Mouse (Mus musculus) layer of hippocampus, adult 11-12 months (tissue): Measurements from ENCODE around the gene Atp5g1.
A peak's percentile ranks its signal among the peaks of the same experiment; 100 is the strongest.

Source experiments
- DNase-seq: peaks from one replicate; pipeline ENCODE4 v3.0.0; 2022; ENCODE audit warnings: low spot score

Gene Atp5g1

DNA sequence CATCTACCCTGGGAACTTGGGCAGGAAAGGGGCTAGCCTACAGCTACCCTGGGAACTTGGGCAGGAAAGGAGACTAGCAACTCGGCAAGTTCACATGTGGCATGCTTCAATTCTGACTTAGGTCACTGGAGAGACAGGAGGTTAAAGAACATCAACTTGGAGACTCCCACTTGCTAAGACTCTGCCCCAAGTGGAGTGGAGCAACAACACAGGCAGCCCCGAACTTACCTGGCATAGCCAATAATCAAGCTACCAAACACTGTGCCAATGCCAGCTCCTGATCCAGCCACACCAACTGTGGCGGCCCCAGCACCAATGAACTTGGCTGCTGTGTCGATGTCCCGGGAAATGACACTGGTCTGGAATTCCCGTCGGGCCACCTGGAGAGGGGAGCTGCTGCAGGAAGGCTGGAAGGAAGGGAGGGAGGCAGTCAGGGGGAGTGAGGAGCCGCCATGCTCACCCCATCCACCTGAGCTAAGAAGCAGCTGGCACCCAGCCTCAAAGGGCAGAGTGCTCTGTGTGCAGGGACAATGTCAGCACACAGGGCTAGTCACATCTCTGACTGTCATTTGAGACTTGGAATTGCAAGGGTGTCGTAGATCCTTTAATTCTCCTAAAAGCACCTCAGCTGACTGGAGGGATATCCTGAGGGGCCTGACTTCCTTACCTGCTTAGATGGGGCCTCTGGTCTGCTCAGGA is 2.0 kb downstream of the Atp5g1 start:
- DNase-seq, result no peak

DNA sequence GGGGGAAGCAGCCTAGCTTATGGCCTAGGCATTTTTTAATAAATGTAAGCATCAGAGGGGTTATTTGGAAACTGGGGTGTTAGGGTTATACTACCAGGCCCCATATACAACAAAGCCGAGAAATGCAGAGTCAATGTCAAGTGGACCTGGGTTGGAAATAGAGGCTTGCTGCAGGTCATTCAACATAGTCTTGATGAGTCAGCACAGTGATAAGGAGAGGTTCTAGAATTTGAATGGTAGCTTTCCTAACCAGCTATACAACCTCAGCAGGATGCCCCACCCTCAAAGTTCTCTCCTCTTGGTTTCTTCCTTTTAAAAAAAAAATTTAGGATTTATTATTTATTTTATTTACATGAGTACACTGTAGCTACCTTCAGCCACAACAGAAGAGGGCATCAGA is 4.5 kb downstream of the Atp5g1 start:
- no peak for DNase-seq

DNA sequence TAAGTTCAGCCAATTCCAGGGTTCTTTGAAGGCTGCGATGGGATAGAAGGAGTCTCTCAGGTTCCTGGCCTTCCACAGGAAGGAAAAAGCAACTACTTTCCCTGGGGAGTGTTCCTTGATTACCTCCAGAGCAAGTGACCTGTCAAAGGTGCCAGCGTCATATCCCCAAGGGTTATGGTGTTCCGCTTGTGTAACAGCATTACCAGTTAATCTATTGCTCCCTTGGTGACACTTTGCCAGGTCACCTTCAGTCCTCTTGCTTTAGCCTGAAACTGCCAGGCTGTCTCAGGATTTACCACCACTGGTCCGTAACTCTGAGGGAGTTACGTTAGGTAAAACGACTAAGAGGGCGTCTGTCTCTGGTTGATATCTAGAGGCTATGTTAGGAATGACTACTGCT is 5.1 kb downstream of the Atp5g1 start:
- DNase-seq, result no peak

DNA sequence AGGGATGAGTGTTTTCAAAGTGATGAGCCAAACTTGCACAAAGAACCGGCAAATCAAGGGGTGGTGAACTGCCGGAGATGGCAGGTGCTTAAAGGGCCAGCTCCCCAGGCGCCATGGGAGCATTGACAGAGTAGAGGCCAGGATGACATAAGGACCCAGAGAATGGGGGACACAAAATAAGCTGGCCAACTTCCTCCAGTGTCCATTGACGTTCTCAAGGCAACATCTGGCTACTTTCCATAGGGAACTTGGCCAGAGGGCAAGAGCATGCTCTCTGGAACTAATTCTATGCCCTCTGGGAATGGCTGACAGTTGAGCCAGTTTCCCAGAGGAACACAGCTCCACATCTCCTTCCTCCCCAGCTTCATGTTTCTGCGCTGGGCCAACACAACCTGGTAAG is 7.2 kb downstream of the Atp5g1 start:
- DNase-seq, result no peak

DNA sequence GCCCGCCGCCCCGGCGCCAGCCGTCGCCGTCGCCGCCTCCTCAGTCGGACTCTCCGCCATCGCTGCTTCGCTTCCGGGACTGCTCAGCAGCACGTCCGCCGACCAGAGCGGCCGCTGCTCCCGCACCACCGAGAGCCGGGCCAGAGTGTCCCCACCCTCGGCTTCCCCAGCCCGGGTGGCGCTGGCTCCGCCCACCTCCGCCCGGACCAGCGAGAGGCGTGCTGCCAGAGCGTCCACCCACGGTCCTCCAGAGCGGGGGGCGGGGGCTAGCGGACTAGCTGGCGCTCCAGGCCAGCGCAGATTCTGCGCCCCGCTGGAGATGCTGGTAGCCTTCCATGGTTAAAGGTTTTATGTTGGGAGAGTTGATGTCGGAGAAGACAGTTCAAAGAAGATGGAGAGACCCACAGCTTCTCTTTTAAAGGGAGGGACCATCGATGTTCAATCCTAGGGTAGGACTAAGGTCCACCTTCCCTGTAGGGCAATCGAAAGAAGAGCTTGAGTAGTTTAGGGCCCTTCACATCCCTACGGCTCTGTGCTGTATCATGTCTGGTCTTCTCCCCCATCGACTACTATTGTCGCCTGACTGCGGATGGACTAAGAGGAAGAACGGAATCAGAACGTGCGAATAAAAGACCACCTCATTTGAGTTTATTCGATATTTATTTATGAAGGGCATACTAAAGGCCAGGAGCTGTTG is 10.1 kb downstream of the Atp5g1 start, which contains the start of gene Ube2z:
TSS of gene Ube2z (minus strand) at position 174 of the 697 bp plus-strand sequence.
- peak; percentile 97 for DNase-seq

DNA sequence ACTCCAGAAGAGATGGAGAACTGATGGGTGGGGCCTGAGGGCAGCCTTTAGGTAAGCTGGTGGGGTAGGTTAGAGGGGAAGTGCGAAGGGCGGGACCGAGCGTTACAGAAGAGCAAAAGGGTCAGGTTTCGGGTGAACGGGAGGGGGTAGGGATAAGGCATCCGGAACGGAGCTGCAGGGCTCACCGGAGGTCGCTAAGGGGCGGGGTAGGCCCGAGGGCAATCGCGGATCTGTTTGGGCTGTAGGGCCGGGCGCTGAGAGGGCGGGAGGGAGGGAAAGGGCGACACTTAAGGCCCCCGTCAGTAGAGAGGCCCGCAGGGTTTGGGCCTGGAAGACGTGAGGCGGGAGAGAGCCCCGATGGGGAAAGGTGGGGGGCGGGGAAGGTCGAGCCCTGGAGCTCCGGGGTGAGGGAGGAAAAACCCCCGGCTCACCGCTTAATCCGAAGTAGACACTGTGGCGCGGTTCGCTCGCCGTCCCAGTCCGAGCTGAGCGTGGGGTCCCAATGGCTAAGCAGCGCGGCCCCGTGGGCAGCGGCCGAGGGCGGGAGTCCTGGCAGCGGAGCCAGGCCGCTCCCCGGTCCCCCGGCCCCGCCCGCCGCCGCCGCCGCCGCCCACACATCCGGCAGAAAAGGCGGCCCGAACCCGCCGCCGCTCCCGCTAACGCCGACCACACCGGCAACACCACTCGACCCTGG is 10.8 kb downstream of the Atp5g1 start:
- DNase-seq, result no peak

DNA sequence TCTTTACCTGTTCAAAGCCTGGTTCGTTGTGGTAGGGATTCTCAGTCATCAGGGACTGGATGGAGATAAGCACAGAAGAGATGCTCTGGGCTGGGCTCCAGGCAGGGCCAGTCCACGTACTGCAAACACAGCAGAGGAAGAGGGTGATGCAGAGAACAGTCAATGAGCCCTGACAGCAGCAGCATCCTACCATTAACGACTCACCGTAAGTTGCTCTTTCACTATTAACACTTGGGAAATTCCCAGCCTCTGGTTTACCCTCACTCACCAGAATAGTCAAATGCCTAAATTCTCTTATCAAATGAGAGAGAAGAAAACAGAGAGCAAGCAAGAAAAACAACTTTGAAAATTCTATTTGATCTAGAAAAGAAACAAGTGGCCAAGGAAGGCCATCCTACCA is 17.2 kb downstream of the Atp5g1 start:
- DNase-seq, result no peak

DNA sequence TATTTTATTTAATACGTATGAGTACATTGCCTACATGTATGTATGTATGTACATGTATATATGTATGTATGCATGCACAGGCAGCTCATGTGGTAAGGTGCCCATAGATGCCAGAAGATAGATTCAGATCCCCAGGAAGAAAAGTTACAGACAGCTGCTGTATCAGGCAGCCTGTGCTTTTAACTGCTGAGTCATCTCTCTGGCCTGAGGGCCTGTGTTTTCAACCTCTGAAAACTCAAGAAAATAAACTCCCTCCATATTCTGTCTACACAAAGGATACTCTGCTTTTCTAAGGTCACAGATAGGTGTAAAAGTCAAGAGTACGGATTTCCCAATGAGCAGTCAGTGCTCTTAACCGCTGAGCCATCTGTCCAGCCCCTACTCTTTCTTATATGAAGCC is 24.6 kb downstream of the Atp5g1 start:
- no peak for DNase-seq

DNA sequence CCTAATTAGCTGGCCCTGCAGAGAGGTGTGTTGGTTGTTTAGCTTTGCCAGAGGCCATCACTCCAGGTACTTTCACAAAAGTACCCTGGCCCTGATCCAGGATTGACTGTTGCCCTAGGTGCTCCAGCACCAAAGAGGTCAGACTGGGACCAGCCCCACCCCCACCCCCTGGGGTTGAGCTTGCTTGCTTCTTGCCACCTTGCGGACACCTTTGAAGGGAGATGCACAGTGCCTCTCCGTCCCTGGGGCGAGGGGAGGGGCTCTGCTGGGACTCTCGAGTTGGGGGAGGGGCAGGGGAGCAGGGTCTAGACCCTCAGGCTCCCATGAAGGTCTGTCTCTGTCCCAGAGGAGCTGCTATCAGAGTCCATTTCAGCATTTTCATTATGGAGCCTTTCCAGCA is 25.5 kb downstream of the Atp5g1 start:
- DNase-seq, result no peak

DNA sequence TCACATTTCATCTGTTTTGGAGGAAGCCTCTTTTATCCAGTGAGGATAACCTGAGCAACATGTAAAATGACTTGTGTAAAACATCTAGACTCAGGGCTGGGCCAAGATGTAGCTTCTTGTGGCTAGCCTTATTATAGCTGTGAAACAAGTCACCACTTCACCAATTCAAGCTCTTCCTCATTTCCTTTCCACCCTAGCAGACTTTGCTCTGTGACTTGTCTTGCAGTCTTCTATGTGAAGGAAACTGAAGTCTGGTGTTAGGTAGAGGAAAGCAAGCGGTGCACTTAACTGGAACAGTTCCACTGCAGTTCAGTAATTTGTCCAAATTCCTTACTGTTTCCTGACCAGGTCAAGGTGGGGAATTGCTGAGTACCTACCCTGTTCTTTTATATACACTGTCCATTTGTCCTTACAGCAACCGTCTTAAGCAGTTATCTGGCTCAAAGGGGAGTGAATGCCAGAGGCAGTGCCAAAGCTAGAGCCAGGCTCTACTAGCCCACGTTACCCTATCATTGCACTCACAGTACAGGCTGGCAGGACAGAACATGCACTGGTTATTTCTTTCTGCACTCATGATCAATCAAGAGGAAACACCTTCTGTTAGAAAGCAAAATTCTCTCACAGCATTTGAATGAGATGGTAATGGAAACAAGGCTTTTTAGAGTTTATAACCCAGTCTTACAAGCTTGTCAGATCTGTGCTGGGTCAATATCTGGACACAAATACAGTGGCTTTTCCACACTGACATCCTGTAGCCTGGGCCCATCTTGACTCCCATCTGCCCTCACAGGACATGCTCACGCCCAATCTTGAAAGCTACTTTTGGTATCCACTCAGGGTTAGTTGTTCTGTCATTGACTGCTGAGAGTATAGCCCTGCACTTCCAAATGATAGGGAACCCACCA is 27.7 kb downstream of the Atp5g1 start:
- no peak for DNase-seq

DNA sequence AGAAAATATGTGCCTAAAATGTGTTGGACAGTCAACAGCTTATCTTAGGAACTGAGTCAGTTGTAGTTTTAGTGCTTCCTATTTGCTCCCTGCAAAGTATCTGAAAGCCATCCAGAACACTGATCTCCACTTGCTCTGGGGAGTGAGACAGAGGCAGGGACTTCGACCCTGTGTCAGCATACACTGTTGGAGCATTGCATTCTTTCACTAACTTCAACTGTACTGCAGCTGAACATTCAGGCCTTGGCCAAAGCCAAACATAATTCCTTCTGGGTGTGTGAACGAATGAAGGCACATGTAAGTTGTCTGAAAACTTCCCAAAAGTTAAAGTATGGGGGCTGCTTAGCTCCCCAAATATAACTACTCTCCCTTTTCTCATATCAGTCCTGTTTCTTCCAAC is 28.7 kb downstream of the Atp5g1 start:
- DNase-seq, result no peak

DNA sequence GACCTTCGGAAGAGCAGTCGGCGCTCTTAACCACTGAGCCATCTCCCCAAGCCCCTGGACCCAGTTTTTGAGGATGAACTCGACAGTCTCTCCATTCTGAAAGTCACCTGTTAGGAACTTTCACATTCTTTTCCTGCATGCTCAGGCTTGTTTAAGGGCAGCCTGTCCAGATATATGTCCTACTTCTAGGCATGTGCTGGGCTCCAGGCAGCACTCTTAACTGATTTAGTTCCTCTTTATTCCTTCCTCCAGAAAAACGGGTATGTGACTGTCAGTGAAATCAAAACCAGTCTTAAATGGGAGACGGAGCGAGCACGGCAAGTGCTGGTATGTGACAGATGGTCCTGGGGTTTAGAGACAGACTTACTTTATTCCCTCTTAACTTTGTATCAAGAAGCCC is 29.4 kb downstream of the Atp5g1 start:
- no peak for DNase-seq

DNA sequence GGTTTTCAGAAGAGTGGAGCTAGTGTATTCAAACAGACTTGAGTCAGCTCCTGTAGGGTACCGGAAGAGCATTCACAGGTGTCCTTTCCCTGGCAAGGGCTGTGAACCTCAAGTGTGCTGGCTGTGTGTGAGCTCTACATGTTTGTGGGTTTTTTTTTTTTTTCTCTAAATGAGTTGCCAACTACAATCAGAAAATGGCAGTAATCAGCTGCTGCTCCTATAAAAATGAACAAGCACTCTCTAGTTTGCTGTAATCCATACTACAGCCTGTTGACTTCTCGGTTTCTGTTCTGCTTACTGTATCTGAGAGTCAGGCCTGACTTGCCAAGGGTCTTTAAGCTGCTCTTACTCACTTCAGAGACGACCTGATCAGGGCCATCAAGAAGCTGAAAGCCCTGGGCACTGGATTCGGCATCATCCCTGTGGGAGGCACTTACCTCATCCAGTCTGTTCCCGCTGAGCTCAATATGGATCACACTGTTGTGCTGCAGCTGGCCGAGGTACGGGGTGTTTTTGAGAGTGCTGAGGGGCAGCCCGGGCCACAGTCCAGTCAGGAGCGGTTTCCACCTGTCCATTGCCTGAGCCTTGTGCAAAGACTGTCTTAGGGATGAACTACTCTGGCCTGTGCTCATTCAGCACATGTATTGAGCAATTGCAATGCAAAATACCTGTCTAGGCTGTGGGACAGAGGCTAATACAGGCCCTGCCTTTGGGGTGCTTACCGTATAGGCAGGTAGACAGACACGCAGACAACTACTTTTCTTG is 30.5 kb downstream of the Atp5g1 start:
- DNase-seq, result no peak

DNA sequence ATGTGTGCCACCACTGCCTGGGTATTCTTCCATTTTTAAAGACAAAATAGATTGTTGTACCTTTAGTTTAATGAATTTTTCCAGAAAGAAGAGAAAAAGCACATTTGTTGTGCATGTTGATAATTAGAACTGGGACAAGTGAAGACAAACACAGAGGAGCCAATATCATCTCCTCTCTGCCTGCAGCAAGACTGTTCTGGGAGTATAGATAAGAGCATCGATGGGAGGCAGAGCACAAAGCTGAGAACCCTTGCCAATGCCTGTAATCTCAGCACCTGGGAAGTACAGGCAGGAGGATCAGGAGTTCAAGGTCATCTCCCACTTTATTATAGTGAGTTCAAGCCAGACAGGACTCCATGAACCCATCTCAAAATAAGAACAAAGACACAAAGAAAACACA is 36.9 kb downstream of the Atp5g1 start:
- no peak for DNase-seq

DNA sequence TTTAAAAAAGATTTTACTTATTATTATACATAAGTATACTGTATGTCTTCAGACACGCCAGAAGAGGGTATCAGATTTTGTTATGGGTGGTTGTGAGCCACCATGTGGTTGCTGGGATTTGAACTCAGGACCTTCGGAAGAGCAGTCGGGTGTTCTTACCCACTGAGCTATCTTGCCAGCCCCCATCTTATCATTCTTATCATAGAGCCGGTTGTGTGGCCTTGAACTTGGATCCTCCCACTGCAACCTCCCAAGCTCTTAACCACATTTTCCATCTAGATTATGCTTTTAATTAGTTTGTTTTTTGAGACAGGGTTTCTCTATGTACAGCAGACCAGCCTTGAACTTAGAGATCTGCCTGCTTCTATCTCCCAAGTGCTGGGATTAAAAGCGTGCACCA is 38.0 kb downstream of the Atp5g1 start:
- no peak for DNase-seq

DNA sequence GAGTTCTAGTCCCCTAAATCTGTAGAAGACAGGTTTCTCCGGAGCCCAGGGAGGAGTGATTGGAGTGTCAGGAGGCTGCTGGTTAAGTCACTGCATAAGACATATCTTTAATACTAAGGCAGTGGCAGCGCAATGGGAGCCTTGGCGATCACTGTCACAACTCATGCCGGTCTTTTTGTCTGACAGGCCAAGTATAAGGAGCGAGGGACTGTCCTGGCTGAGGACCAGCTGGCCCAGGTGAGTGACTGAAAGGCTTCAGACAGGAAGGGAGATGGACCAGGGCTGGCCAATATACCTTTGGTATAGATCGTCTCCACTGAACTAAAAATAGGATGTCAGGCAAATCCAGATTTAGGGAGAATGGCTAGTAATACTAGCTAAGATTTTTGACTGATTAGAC is 40.3 kb downstream of the Atp5g1 start:
- DNase-seq, result no peak

DNA sequence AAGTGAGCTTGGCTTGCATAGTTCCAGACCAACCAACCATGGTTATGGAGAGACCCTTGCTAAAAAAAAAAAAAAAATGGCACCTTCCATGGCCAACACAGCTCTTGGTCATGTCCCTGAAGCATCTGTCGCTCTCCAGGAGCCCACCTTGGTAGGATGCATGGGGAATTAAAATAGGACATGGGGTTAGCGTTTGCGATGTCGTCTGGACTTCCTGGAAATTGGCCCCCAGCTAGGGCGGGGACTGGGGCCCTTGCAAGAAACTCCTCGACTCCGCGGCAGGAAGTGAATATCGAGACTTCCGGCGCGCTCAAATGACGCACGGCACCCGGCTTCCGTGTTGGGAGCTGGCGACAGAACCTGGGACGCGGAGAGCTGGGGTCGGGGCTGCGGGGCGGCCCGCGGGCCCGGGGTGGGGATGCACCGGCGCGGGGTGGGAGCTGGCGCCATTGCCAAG is 40.8 kb downstream of the Atp5g1 start, which contains the start of gene Snf8:
TSS of gene Snf8 (plus strand) at position 290 of the 457 bp plus-strand sequence.
- peak; percentile 96 for DNase-seq

DNA sequence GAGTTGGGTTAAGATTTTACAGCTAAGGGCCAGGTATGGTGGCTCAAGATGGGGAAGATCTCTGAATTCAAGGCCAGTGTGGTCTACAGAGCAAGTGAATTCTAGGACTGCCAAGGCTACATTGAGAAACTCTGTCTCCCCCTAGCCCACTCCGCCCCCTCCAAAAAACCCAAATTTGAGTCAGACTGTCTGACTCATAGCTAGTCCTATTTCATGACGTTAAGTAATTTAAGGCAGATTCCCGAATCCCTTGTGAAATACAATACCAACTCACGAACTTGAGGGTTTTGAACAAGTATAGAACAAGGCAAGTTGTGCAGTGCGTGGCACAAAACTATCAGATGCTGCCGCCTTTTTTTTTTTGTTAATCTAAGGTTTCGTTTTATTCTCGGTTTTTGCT is 41.4 kb downstream of the Atp5g1 start:
- DNase-seq, result no peak

DNA sequence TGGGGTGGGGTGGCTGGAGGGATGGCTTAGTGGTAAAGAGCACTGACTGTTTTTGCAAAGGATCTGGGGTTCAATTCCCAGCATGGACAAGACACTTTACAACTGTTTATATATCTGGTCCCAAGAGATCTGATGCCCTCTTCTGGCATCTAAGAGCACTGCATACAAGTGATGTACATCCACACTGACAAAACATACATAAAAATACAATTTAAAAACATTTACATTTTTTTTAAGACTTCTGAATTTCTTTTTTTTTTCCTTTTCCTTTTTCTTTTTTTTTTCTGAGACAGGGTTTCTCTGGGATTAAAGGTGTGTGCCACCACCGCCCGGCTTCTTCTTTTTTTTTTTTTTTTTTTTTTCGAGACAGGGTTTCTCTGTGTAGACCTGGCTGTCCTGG is 42.2 kb downstream of the Atp5g1 start:
- DNase-seq, result no peak

DNA sequence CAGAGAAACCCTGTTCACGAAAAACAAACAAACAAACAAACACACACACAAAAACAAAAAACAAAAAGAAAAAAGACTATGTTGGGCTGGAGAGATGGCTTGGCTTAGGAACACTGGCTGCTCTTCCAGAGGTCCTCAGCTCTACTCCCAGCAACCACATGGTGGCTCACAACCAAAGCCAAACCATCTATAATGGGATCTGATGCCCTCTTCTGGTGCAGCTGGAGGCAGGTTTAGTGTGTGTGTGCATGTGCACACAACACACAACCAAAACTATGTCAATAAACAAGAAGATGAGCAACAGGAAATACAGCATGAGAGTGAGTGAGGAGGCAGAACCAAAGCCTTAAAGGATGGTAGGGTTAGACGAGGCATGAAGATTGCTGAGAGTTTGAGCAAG is 43.8 kb downstream of the Atp5g1 start:
- no peak for DNase-seq

DNA sequence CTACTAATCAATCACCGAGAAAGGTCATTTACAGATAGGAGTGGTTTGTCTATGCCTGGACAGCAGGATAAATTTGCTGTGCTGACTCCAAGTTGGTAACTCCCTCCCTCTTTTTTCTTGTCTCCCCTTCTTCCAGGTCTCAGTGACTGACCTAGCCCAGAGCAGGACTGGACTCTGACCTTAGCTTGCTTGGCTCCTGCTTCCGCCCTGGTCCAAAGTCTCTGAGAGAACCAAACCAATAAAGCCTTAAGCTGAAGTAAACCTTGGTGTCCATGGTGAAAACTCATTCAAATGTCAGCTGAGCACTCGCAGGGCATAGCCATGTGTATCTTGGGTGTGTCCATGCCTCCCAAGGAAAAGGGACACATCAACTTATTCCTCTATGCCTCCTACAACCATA is 44.9 kb downstream of the Atp5g1 start:
- no peak for DNase-seq
